19 mouse cellular contexts compared by ENCODE assay signal in genomic region chr1:30741955-30742354, GRCm38 (mm10).
DNase-seq lines count a peak whose midpoint lies in the region; ATAC-seq lines count a peak whose summit lies in the region.
"Had no signal": no experiment of that assay in that cellular context is flagged by ENCODE, and none has a peak within 500 bp of the region (broad histone marks: within the 10 kb centered on the region; RNA-seq: fewer than 3 reads in every experiment).

No protein-coding gene starts in this region.

- H3K27ac ChIP-seq in midbrain, embryonic 11.5 days (ENCODE audit: low read depth, low read length): no peak overlapping the region
- H3K27ac ChIP-seq in midbrain, embryonic 13.5 days: no peak overlapping the region

- H3K4me1 ChIP-seq in midbrain, embryonic 11.5 days (ENCODE audit: control insufficient read depth, insufficient read depth, low read length): no peaks in the 10 kb centered on the region
- H3K4me1 ChIP-seq in midbrain, embryonic 13.5 days (replicated peaks): no peaks in the 10 kb centered on the region

- ATAC-seq in midbrain, embryonic 11.5 days (ENCODE audit: low FRiP score): no peak
- no peak for ATAC-seq in midbrain, embryonic 13.5 days
- ATAC-seq: activated CD4-positive, CD25-positive, alpha-beta regulatory T cell, adult 4 months; CD4-positive, CD25-positive, alpha-beta regulatory T cell, adult 4 months; Patski had no signal

- no peaks in the 10 kb centered on the region for H3K9me3 ChIP-seq in midbrain, embryonic 11.5 days (ENCODE audit: control insufficient read depth, low read length)
- H3K9me3 ChIP-seq in midbrain, embryonic 13.5 days: no peaks in the 10 kb centered on the region
- H3K9me3 ChIP-seq: G1E had no signal

- H3K4me3 ChIP-seq in midbrain, embryonic 11.5 days (ENCODE audit: low read depth, low read length): no peak overlapping the region
- H3K4me3 ChIP-seq in midbrain, embryonic 13.5 days (replicated peaks): no peak overlapping the region

- peak; percentile 53 for DNase-seq in heart, adult 11 months
- DNase-seq in heart, adult 18-20 months: no peak
- peak; percentile 53 for DNase-seq in midbrain, embryonic 11.5 days (ENCODE audit: low spot score, missing footprints)
- DNase-seq: adrenal gland, adult 2 months; adrenal gland, adult 8-10 months; adrenal gland, postnatal 10 days; adrenal gland, postnatal 14 days; adrenal gland, postnatal 25 days; adrenal gland, postnatal 36 days; B cell, adult 2 months; cerebellum, adult 11 months; cerebellum, adult 11-12 months; cerebellum, adult 18-20 months had no signal

- H3K27me3 ChIP-seq in midbrain, embryonic 11.5 days (ENCODE audit: control insufficient read depth, insufficient read depth, low read length): no peaks in the 10 kb centered on the region
- no peaks in the 10 kb centered on the region for H3K27me3 ChIP-seq in midbrain, embryonic 13.5 days
- H3K27me3 ChIP-seq: CH12.LX, Patski had no signal

- no peak overlapping the region for H3K9ac ChIP-seq in midbrain, embryonic 11.5 days (ENCODE audit: low read length)
- no peak overlapping the region for H3K9ac ChIP-seq in midbrain, embryonic 13.5 days (replicated peaks)

- no peaks in the 10 kb centered on the region for H3K36me3 ChIP-seq in midbrain, embryonic 11.5 days (ENCODE audit: control insufficient read depth, insufficient read depth, low read length)
- H3K36me3 ChIP-seq in midbrain, embryonic 13.5 days: no peaks in the 10 kb centered on the region
- H3K36me3 ChIP-seq: G1E had no signal

- H3K4me2 ChIP-seq in midbrain, embryonic 11.5 days: no peak overlapping the region
- no peak overlapping the region for H3K4me2 ChIP-seq in midbrain, embryonic 13.5 days (replicated peaks)

Comparison
In these comparisons a context has a peak if more than half of its experiments do, and no peak if none do; other contexts are left out.
1. DNase-seq: peak in heart, adult 11 months (single experiment) and midbrain, embryonic 11.5 days (single experiment); none in heart, adult 18-20 months (0 of 2).